Mouse (Mus musculus): ENCODE measurements around the gene Gm11444. TPM values are rescaled to one million over a fixed set of nuclear protein-coding genes. Genes with fewer than 3 reads are reported as not detected.

Gm11444 gene
- total and polyA plus RNA-seq, 3 experiments = not detected

DNA sequence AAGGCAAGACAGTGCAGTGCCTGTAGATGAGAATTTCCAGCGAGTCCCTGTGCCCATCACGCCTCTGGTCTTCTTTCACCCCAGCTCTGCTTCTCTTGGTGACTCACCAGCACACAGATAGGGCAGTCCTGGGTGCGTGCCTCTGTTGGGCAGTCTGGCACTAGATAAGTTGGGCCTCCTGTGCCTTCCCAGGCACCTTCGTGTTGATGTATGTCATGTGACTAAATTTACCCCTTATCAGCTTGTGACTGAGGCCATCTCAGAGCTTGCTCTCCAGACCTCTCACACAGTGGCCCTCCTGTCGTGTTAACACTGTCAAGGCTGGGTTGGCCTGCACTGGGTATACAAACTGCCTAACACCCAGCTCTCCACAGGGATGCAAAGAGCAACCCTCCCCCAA, 46.1 kb downstream of the Gm11444 start (continued):
- no peak for TF ChIP-seq KAT2A (IDR thresholded peaks at IDR 0.05; ENCODE audit: insufficient replicate concordance, low read length)
- TF ChIP-seq NELFE (IDR thresholded peaks at IDR 0.05; ENCODE audit: low read depth, low read length) = no peak

DNA sequence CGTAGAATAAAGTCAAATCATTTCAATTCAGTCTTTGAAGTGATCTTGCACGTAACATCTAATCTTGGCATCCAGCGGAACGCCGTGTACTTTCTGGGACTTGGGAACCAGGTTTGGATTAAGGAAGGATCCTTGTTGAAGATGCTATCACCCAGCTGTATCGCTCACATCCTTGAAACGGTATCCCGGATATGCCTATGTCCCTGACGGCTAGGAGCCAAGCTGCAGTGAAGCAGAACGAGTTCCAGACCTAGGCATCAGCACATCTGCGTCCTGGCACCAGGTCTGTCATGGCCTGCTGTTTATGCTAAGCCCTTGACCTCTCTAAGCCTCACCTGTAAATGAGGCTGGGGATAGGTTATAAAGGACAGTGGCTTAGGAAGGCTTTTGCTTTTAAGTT, 49.8 kb downstream of the Gm11444 start:
- TF ChIP-seq EP300 (IDR thresholded peaks at IDR 0.05; ENCODE audit: low read length) (no peak), HCFC1 (IDR thresholded peaks at IDR 0.05; ENCODE audit: low read depth, low read length) (no peak), POLR2A (IDR thresholded peaks at IDR 0.05; ENCODE audit: low read depth, low read length) (no peak), NRF1 (IDR thresholded peaks at IDR 0.05; ENCODE audit: low read depth, low read length) (no peak), USF1 (IDR thresholded peaks at IDR 0.05; ENCODE audit: low read depth, low read length) (no peak), TBP (conservative IDR thresholded peaks at IDR 0.05; ENCODE audit: low read depth, low read length) (no peak)
- H3K27ac ChIP-seq (ENCODE audit: insufficient read depth, low read depth) = no peak overlapping the region
- in situ Hi-C loops (cut with MboI; ENCODE audit: low pct_ligation_motif_present, low pct_unique_long_range_greater_than_20kb, low sequenced_read_pairs) = no loop called here
- dilution Hi-C loops (cut with MboI; ENCODE audit: extremely low pct_ligation_motif_present, extremely low pct_unique_long_range_greater_than_20kb, low sequenced_read_pairs) = no loop called here
- no peaks in the 10 kb centered on the region for H3K36me3 ChIP-seq (replicated peaks in 1 of 2; ENCODE audit: control insufficient read depth in 1 of 2, insufficient read depth in 1 of 2, low read length in 1 of 2)
- H3K9me3 ChIP-seq (replicated peaks; ENCODE audit: low read length) = no peaks in the 10 kb centered on the region
- H3K9ac ChIP-seq (ENCODE audit: insufficient read depth, low read depth) = no peak overlapping the region
- H3K27me3 ChIP-seq (replicated peaks) = no peaks in the 10 kb centered on the region
- no peak for DNase-seq (ENCODE audit: extremely low read depth)
- no peak overlapping the region for H3K4me2 ChIP-seq (ENCODE audit: insufficient read depth, low read depth, poor library complexity, severe bottlenecking)
- peaks cover 5 to 10% of the 10 kb centered on the region in 2 experiments for H3K4me1 ChIP-seq (ENCODE audit: control insufficient read depth in 1 of 2, insufficient read depth in 2 of 2)
- H3K79me2 ChIP-seq (replicated peaks; ENCODE audit: control insufficient read depth, extremely low read depth, insufficient read depth, poor library complexity, severe bottlenecking) = no peaks in the 10 kb centered on the region
- H3K4me3 ChIP-seq (replicated peaks in 1 of 3; ENCODE audit: low read depth in 2 of 3, low read length in 2 of 3, poor library complexity in 1 of 3) = no peak overlapping the region

- in situ Hi-C loops (cut with MboI; ENCODE audit: low pct_ligation_motif_present, low pct_unique_long_range_greater_than_20kb, low sequenced_read_pairs) = no loop called here
- no peak for DNase-seq (ENCODE audit: extremely low read depth)
- TF ChIP-seq JUND (conservative IDR thresholded peaks at IDR 0.05; ENCODE audit: low read depth, low read length) (no peak), SMC3 (IDR thresholded peaks at IDR 0.05; ENCODE audit: low read depth, low read length) (no peak), ZMIZ1 (IDR thresholded peaks at IDR 0.05; ENCODE audit: low read depth, low read length) (no peak), ETS1 (conservative IDR thresholded peaks at IDR 0.05; ENCODE audit: low read depth, low read length) (no peak), ZKSCAN1 (IDR thresholded peaks at IDR 0.05; ENCODE audit: borderline replicate concordance, low read depth, low read length) (no peak)
- Histone ChIP-seq H3K9ac (ENCODE audit: insufficient read depth, low read depth) (no peak overlapping the region), H3K79me2 (replicated peaks; ENCODE audit: control insufficient read depth, extremely low read depth, insufficient read depth, poor library complexity, severe bottlenecking) (no peaks in the 10 kb centered on the region), H3K27ac (ENCODE audit: insufficient read depth, low read depth) (no peak overlapping the region), H3K27me3 (replicated peaks) (no peaks in the 10 kb centered on the region), H3K9me3 (replicated peaks; ENCODE audit: low read length) (no peaks in the 10 kb centered on the region), H3K4me1 (ENCODE audit: control insufficient read depth in 1 of 2, insufficient read depth in 2 of 2) (peaks cover 5 to 10% of the 10 kb centered on the region in 2 experiments), H3K4me2 (ENCODE audit: insufficient read depth, low read depth, poor library complexity, severe bottlenecking) (no peak overlapping the region), H3K4me3 (replicated peaks in 1 of 3; ENCODE audit: low read depth in 2 of 3, low read length in 2 of 3, poor library complexity in 1 of 3) (no peak overlapping the region), H3K36me3 (replicated peaks in 1 of 2; ENCODE audit: control insufficient read depth in 1 of 2, insufficient read depth in 1 of 2, low read length in 1 of 2) (no peaks in the 10 kb centered on the region)
- dilution Hi-C loops (cut with MboI; ENCODE audit: extremely low pct_ligation_motif_present, extremely low pct_unique_long_range_greater_than_20kb, low sequenced_read_pairs) = no loop called here
Measured at GRCm38 (mm10) chr11:85799856-85800255, 50.3 kb downstream of the Gm11444 start.

GRCm38 (mm10) chr11:85799456-85799855, 50.7 kb downstream of the Gm11444 start:
- Histone ChIP-seq H3K36me3 (replicated peaks in 1 of 2; ENCODE audit: control insufficient read depth in 1 of 2, insufficient read depth in 1 of 2, low read length in 1 of 2) (no peaks in the 10 kb centered on the region), H3K27ac (ENCODE audit: insufficient read depth, low read depth) (no peak overlapping the region), H3K9ac (ENCODE audit: insufficient read depth, low read depth) (no peak overlapping the region), H3K9me3 (replicated peaks; ENCODE audit: low read length) (no peaks in the 10 kb centered on the region), H3K4me1 (ENCODE audit: control insufficient read depth in 1 of 2, insufficient read depth in 2 of 2) (peaks cover 5 to 11% of the 10 kb centered on the region in 2 experiments), H3K79me2 (replicated peaks; ENCODE audit: control insufficient read depth, extremely low read depth, insufficient read depth, poor library complexity, severe bottlenecking) (no peaks in the 10 kb centered on the region), H3K4me2 (ENCODE audit: insufficient read depth, low read depth, poor library complexity, severe bottlenecking) (no peak overlapping the region), H3K27me3 (replicated peaks) (no peaks in the 10 kb centered on the region), H3K4me3 (replicated peaks in 1 of 3; ENCODE audit: low read depth in 2 of 3, low read length in 2 of 3, poor library complexity in 1 of 3) (no peak overlapping the region)
- TF ChIP-seq MAX (IDR thresholded peaks at IDR 0.05; ENCODE audit: low read length) (no peak), NELFE (IDR thresholded peaks at IDR 0.05; ENCODE audit: low read depth, low read length) (no peak), SMC3 (IDR thresholded peaks at IDR 0.05; ENCODE audit: low read depth, low read length) (no peak)
- dilution Hi-C loops (cut with MboI; ENCODE audit: extremely low pct_ligation_motif_present, extremely low pct_unique_long_range_greater_than_20kb, low sequenced_read_pairs) (no loop called here), in situ Hi-C loops (cut with MboI; ENCODE audit: low pct_ligation_motif_present, low pct_unique_long_range_greater_than_20kb, low sequenced_read_pairs) (no loop called here)
- DNase-seq (ENCODE audit: extremely low read depth) = no peak

Other genes starting within 250 kb of the Gm11444 start
- gene Tbx2, start 17.8 kb downstream of the Gm11444 start, total RNA-seq (2012; rRNA removed) = 0.04 TPM in 1 of 2 replicates, not detected in the other
- not detected in 2 replicates for gene Tbx2, start 17.8 kb downstream of the Gm11444 start, total RNA-seq (2014; rRNA removed)
- 0.14 and 0.17 TPM in 2 replicates for gene Tbx2, start 17.8 kb downstream of the Gm11444 start, polyA plus RNA-seq (2012; ENCODE audit: insufficient read length, low read depth)
- not detected in 2 replicates for gene Tbx4, start 36.1 kb upstream of the Gm11444 start, total RNA-seq (2012; rRNA removed)
- not detected in 2 replicates for gene Tbx4, start 36.1 kb upstream of the Gm11444 start, total RNA-seq (2014; rRNA removed)
- gene Tbx4, start 36.1 kb upstream of the Gm11444 start, polyA plus RNA-seq (2012; ENCODE audit: insufficient read length, low read depth) = not detected in 2 replicates

All from CH12.LX (cell line).